Mouse (Mus musculus): Measurements from ENCODE around the gene Marco.

- no peak for TF ChIP-seq CTCF (IDR thresholded peaks at IDR 0.05 in 2 of 3, conservative IDR thresholded peaks at IDR 0.05 in 1 of 3; ENCODE audit: control insufficient read depth in 1 of 3, insufficient read depth in 1 of 3, low read depth in 2 of 3, low read length in 3 of 3, poor library complexity in 1 of 3, severe bottlenecking in 1 of 3)
- no peak for TF ChIP-seq MXI1 (IDR thresholded peaks at IDR 0.05; ENCODE audit: low read depth, low read length)
- TF ChIP-seq UBTF (IDR thresholded peaks at IDR 0.05; ENCODE audit: borderline replicate concordance, insufficient read depth, low read depth, low read length), result no peak
- TF ChIP-seq POLR2AphosphoS5 (IDR thresholded peaks at IDR 0.05; ENCODE audit: borderline replicate concordance, low read depth, low read length), result no peak
- TF ChIP-seq POLR2AphosphoS2 (IDR thresholded peaks at IDR 0.05; ENCODE audit: low read length), result no peak
- no peak for TF ChIP-seq HCFC1 (IDR thresholded peaks at IDR 0.05; ENCODE audit: low read depth, low read length)
- no peak for TF ChIP-seq KAT2A (conservative IDR thresholded peaks at IDR 0.05; ENCODE audit: low read depth, low read length)
- TF ChIP-seq POLR2A (IDR thresholded peaks at IDR 0.05; ENCODE audit: control insufficient read depth in 1 of 2, insufficient read depth in 1 of 2, low read depth in 1 of 2, low read length in 2 of 2, poor library complexity in 1 of 2), result no peak
These were observed 23.9 kb downstream of the Marco start for GRCm38 (mm10) chr1:120480937-120481336.
